Mouse (Mus musculus): ENCODE results near the gene Klhdc2. TPM values are rescaled to one million over a fixed set of nuclear protein-coding genes. Genes with fewer than 3 reads are reported as not detected.

The Klhdc2 gene
- polyA plus RNA-seq (2014; fragmentation: Nextera tagmentation; extraction: Ambion mirVana) = 235 and 241 TPM in 2 replicates

DNA sequence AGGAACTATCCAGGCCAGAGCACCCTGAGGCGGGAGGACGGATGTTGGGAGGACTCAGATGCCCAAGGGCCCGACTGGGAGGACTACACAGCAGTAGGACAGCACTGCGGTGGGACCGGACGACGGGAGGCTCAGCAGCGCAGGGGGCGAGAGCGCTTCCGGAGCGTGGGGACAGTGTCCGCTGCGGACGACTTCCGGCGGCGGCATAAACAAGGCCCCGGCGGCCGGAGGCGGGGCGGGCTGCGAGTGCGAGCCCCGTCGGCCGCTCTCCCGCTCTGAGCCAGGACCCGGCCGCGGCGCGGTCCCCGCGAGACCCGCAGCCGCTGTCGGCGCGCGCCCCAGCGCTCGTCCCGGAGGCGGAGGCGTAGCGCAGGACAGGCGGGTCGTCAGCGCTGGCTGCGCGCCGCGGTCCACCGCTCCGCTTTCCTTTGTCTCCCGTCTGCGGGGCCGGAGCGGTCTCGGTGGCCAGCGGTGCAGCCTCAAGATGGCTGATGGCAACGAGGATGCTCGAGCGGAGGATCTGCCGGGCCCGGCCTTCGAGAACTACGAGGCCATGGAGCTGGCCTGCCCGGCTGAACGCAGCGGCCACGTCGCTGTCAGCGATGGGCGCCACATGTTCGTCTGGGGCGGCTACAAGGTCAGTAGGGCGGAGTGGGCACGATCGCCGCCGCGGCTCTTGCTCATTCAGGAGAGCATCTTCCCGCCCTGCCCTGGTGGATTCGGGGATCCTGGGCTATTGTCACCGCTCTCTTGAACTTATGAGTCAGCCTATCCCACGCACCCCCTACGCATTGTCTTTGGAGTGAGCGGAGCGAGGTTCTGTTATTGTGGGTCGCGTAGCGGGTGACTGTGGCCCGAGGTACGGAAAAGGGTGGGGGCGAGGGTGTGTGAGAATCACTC is at the start of gene Klhdc2:
Gene Klhdc2 (plus strand): TSS at position 171 of the 900 bp plus-strand sequence.
- under 1% methylated on average over 86 of the region's 98 CpGs for WGBS

DNA sequence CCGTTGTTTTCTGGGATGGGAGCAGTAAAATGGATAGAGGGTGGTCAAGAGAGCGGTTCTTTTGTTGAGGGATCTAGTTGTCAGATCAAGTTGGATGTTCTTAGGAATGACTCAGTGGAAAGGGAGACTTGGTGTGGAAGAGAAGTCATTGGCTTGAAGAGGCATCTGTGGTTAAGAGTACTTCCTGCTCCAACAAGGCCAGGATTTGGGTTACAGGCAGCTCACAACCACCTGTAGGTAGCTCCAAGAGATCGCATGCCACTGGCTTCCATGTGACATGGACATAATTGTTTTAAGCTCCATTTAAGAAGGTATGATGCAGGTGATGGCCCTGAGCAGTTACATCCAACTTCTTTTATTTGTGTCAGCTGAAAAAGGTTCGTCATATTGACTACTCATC is 46.7 kb upstream of the Klhdc2 start:
- Histone ChIP-seq H3K27ac (replicated peaks; ENCODE audit: low read depth, low read length) (no peak overlapping the region), H3K4me3 (ENCODE audit: low read depth, low read length) (no peak overlapping the region), H3K4me1 (ENCODE audit: control insufficient read depth, insufficient read depth, low read length) (no peaks in the 10 kb centered on the region), H3K27me3 (ENCODE audit: control insufficient read depth, insufficient read depth, low read length) (no peaks in the 10 kb centered on the region), H3K9ac (replicated peaks; ENCODE audit: low read length) (no peak overlapping the region), H3K9me3 (replicated peaks; ENCODE audit: control insufficient read depth, low read length) (no peaks in the 10 kb centered on the region), H3K4me2 (ENCODE audit: low read depth, low read length) (no peak overlapping the region), H3K36me3 (replicated peaks; ENCODE audit: control insufficient read depth, insufficient read depth, low read depth, low read length) (no peaks in the 10 kb centered on the region)
- 84% methylated on average over 4 of the region's 4 CpGs for WGBS
- no peak for DNase-seq (ENCODE audit: low spot score)
- no peak for ATAC-seq (replicated peaks; ENCODE audit: insufficient number of reproducible peaks, low FRiP score, low TSS enrichment, low read depth)

More for the DNA sequence above, at the start of gene Klhdc2:
- peak within 1 kb of the TSS; percentile 96 for H3K27ac ChIP-seq (replicated peaks; ENCODE audit: low read depth, low read length)
- peak within 1 kb of the TSS; percentile 71 for H3K4me2 ChIP-seq (ENCODE audit: low read depth, low read length)
- H3K9ac ChIP-seq (replicated peaks; ENCODE audit: low read length) = peak within 1 kb of the TSS; percentile 99
- no peaks in the 10 kb centered on the region for H3K9me3 ChIP-seq (replicated peaks; ENCODE audit: control insufficient read depth, low read length)
- H3K36me3 ChIP-seq (replicated peaks; ENCODE audit: control insufficient read depth, insufficient read depth, low read depth, low read length) = no peaks in the 10 kb centered on the region; the same call in 1 of the 2 replicates
- H3K27me3 ChIP-seq (ENCODE audit: control insufficient read depth, insufficient read depth, low read length) = no peaks in the 10 kb centered on the region
- peak; percentile 90 for DNase-seq (ENCODE audit: low spot score)
- no peaks in the 10 kb centered on the region; the same call in 1 of the 2 replicates for H3K4me1 ChIP-seq (ENCODE audit: control insufficient read depth, insufficient read depth, low read length)
- H3K4me3 ChIP-seq (ENCODE audit: low read depth, low read length) = peak within 1 kb of the TSS; percentile 95
- ATAC-seq (replicated peaks; ENCODE audit: insufficient number of reproducible peaks, low FRiP score, low TSS enrichment, low read depth) = peak; percentile 95

DNA sequence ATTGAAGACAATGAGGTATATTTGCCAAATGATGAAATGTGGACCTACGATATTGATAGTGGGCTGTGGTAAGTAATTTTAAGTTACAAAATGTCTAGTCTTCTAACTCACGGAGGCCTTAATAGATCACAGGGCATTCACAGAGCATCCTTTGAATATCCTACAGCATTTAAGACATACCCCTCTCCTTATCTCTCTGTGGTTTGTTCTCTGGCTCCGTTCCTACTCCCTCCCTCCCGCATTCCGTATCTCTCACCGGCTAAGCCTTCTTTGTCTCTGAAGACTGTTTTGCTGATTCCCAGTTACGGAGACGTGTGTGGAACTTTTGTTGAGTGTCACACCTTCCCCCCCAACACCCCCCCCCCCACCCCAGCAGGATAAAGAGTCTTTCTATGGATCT is 45.7 kb upstream of the Klhdc2 start:
- ATAC-seq (replicated peaks; ENCODE audit: insufficient number of reproducible peaks, low FRiP score, low TSS enrichment, low read depth) (no peak), DNase-seq (ENCODE audit: low spot score) (no peak)
- 79% methylated on average over 8 of the region's 8 CpGs for WGBS
- no peaks in the 10 kb centered on the region for H3K4me1 ChIP-seq (ENCODE audit: control insufficient read depth, insufficient read depth, low read length)
- no peaks in the 10 kb centered on the region for H3K9me3 ChIP-seq (replicated peaks; ENCODE audit: control insufficient read depth, low read length)
- H3K4me2 ChIP-seq (ENCODE audit: low read depth, low read length) = no peak overlapping the region
- no peaks in the 10 kb centered on the region for H3K36me3 ChIP-seq (replicated peaks; ENCODE audit: control insufficient read depth, insufficient read depth, low read depth, low read length)
- no peak overlapping the region for H3K27ac ChIP-seq (replicated peaks; ENCODE audit: low read depth, low read length)
- H3K4me3 ChIP-seq (ENCODE audit: low read depth, low read length) = no peak overlapping the region
- H3K27me3 ChIP-seq (ENCODE audit: control insufficient read depth, insufficient read depth, low read length) = no peaks in the 10 kb centered on the region
- no peak overlapping the region for H3K9ac ChIP-seq (replicated peaks; ENCODE audit: low read length)

DNA sequence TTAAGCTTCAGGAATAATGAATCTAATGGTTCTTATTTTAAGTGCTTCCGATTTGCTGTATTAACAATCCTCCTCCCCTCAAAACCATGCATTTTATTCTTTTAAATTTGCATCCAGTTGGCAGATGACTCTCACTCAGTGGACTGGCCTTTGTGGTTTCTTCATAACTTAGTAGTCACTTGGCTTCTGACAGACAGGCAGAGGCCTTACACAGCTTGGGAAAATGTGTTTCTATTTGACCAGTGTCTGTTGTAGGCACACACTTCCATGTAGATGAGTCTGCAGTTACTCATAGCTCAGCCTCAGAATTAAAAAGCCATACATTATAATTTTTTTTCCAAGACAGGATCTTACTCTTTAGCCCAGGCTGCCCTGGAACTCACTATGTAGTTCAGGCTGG is 42.7 kb upstream of the Klhdc2 start:
- ATAC-seq (replicated peaks; ENCODE audit: insufficient number of reproducible peaks, low FRiP score, low TSS enrichment, low read depth) = no peak
- H3K27ac ChIP-seq (replicated peaks; ENCODE audit: low read depth, low read length) = no peak overlapping the region
- no peaks in the 10 kb centered on the region for H3K27me3 ChIP-seq (ENCODE audit: control insufficient read depth, insufficient read depth, low read length)
- H3K36me3 ChIP-seq (replicated peaks; ENCODE audit: control insufficient read depth, insufficient read depth, low read depth, low read length) = no peaks in the 10 kb centered on the region
- no peak overlapping the region for H3K9ac ChIP-seq (replicated peaks; ENCODE audit: low read length)
- no peaks in the 10 kb centered on the region for H3K4me1 ChIP-seq (ENCODE audit: control insufficient read depth, insufficient read depth, low read length)
- no peak overlapping the region for H3K4me2 ChIP-seq (ENCODE audit: low read depth, low read length)
- no peaks in the 10 kb centered on the region for H3K9me3 ChIP-seq (replicated peaks; ENCODE audit: control insufficient read depth, low read length)
- no peak overlapping the region for H3K4me3 ChIP-seq (ENCODE audit: low read depth, low read length)
- DNase-seq (ENCODE audit: low spot score) = no peak
- WGBS = 85% methylated on average over 1 of the region's 1 CpGs

DNA sequence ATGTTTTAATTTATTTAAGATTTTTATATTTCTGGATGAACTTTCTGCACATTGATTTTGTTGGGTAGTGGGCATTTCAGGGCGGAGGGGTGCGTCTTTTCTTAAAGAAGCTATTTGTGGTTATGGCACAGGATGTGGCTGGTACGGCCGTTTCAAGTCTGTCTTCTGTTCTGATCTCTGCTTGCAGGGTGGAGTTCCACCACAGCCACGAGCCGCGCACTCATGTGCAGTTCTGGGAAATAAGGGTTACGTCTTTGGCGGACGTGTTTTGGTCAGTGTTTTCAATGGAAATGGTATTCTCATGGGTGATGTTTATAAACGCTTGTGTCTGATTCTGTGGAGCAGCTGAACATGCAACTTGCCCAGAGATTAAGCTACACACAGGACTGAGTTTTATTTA is 38.6 kb upstream of the Klhdc2 start:
- Histone ChIP-seq H3K4me2 (ENCODE audit: low read depth, low read length) (no peak overlapping the region), H3K9me3 (replicated peaks; ENCODE audit: control insufficient read depth, low read length) (no peaks in the 10 kb centered on the region), H3K4me3 (ENCODE audit: low read depth, low read length) (no peak overlapping the region), H3K27me3 (ENCODE audit: control insufficient read depth, insufficient read depth, low read length) (no peaks in the 10 kb centered on the region), H3K9ac (replicated peaks; ENCODE audit: low read length) (no peak overlapping the region), H3K27ac (replicated peaks; ENCODE audit: low read depth, low read length) (no peak overlapping the region), H3K36me3 (replicated peaks; ENCODE audit: control insufficient read depth, insufficient read depth, low read depth, low read length) (no peaks in the 10 kb centered on the region), H3K4me1 (ENCODE audit: control insufficient read depth, insufficient read depth, low read length) (no peaks in the 10 kb centered on the region)
- ATAC-seq (replicated peaks; ENCODE audit: insufficient number of reproducible peaks, low FRiP score, low TSS enrichment, low read depth) (no peak), DNase-seq (ENCODE audit: low spot score) (no peak)
- 83% methylated on average over 11 of the region's 11 CpGs for WGBS

DNA sequence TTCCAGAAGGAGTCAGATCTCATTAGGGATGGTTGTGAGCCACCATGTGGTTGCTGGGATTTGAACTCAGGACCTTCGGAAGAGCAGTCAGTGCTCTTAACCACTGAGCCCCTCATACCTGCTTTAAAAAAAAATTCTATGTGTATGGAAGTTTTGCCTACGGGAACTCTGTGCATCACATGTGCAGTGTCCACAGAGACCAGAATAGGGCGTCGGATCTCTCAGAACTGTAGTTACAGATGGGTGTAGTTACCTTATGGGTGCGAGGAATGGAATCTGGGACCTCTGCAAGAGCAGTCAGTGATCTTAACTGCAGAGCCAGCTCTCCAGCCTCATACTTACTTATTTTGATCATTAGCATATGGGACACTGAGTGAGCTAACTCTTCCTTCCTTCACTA is 34.2 kb upstream of the Klhdc2 start:
- Histone ChIP-seq H3K36me3 (replicated peaks; ENCODE audit: control insufficient read depth, insufficient read depth, low read depth, low read length) (no peaks in the 10 kb centered on the region), H3K4me2 (ENCODE audit: low read depth, low read length) (no peak overlapping the region), H3K4me1 (ENCODE audit: control insufficient read depth, insufficient read depth, low read length) (no peaks in the 10 kb centered on the region), H3K4me3 (ENCODE audit: low read depth, low read length) (no peak overlapping the region), H3K9ac (replicated peaks; ENCODE audit: low read length) (no peak overlapping the region), H3K27ac (replicated peaks; ENCODE audit: low read depth, low read length) (no peak overlapping the region), H3K27me3 (ENCODE audit: control insufficient read depth, insufficient read depth, low read length) (no peaks in the 10 kb centered on the region), H3K9me3 (replicated peaks; ENCODE audit: control insufficient read depth, low read length) (no peaks in the 10 kb centered on the region)
- DNase-seq (ENCODE audit: low spot score) (no peak), ATAC-seq (replicated peaks; ENCODE audit: insufficient number of reproducible peaks, low FRiP score, low TSS enrichment, low read depth) (no peak)
- WGBS = 90% methylated on average over 5 of the region's 5 CpGs

DNA sequence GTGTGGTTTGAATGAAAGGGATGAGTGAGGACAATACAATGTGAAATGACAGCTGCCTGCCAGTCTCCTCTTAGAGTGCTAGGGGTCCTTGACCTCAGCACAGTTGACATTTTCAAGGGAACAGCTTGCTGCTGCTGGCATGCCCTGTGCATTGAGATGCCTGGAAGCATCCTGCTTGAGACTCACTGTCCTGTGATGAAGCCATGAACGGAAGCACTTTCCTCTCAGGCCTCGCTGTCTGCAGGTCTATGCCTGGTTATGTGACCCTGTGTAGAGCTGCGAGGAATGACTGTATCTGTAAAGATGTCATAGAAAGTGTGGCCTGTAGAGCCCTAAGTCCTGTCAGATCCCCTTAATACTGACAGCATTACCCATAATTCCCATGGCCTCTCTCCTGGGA is 31.4 kb upstream of the Klhdc2 start:
- Histone ChIP-seq H3K9ac (replicated peaks; ENCODE audit: low read length) (no peak overlapping the region), H3K36me3 (replicated peaks; ENCODE audit: control insufficient read depth, insufficient read depth, low read depth, low read length) (no peaks in the 10 kb centered on the region), H3K4me2 (ENCODE audit: low read depth, low read length) (no peak overlapping the region), H3K27me3 (ENCODE audit: control insufficient read depth, insufficient read depth, low read length) (no peaks in the 10 kb centered on the region), H3K27ac (replicated peaks; ENCODE audit: low read depth, low read length) (no peak overlapping the region), H3K4me1 (ENCODE audit: control insufficient read depth, insufficient read depth, low read length) (no peaks in the 10 kb centered on the region), H3K9me3 (replicated peaks; ENCODE audit: control insufficient read depth, low read length) (no peaks in the 10 kb centered on the region), H3K4me3 (ENCODE audit: low read depth, low read length) (no peak overlapping the region)
- DNase-seq (ENCODE audit: low spot score) (no peak), ATAC-seq (replicated peaks; ENCODE audit: insufficient number of reproducible peaks, low FRiP score, low TSS enrichment, low read depth) (no peak)
- WGBS = 89% methylated on average over 3 of the region's 3 CpGs

DNA sequence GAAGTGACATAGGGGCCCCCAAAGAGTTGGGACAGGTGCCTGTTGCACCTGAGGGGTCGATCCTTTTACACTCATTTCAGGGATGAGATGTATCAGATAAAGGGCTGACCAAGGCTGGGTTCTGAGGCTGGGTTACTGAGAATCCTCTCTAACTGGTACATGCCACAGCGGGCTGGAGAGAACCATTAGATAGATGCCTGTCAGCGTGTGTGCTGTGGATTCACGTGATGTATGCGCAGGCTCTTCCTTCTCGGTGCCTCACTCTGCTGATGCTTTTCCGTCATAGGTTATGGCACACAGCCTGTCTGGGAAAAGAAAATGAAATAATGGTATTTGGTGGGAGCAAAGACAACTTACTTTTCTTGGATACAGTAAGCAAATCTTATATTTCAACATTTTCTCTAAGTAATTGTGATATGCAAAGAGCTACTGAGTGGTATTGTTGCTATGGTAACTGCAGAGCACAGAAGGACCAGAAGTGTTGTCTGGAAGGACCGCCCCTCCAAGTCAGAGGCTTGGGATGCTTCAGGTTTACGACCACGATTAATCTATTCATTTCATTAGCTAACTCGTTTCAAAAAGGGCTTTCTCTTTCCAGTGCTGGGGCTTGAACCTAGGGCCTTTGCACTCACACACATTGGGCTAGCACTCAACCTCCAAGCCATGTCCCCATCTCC is 28.4 kb upstream of the Klhdc2 start:
- ATAC-seq (replicated peaks; ENCODE audit: insufficient number of reproducible peaks, low FRiP score, low TSS enrichment, low read depth) (no peak), DNase-seq (ENCODE audit: low spot score) (no peak)
- Histone ChIP-seq H3K4me1 (ENCODE audit: control insufficient read depth, insufficient read depth, low read length) (no peaks in the 10 kb centered on the region), H3K9ac (replicated peaks; ENCODE audit: low read length) (no peak overlapping the region), H3K4me3 (ENCODE audit: low read depth, low read length) (no peak overlapping the region), H3K36me3 (replicated peaks; ENCODE audit: control insufficient read depth, insufficient read depth, low read depth, low read length) (no peaks in the 10 kb centered on the region), H3K27ac (replicated peaks; ENCODE audit: low read depth, low read length) (no peak overlapping the region), H3K27me3 (ENCODE audit: control insufficient read depth, insufficient read depth, low read length) (no peaks in the 10 kb centered on the region), H3K4me2 (ENCODE audit: low read depth, low read length) (no peak overlapping the region), H3K9me3 (replicated peaks; ENCODE audit: control insufficient read depth, low read length) (no peaks in the 10 kb centered on the region)
- 79% methylated on average over 11 of the region's 11 CpGs for WGBS

Measured in embryonic facial prominence, embryonic 11.5 days (tissue).